Mouse (Mus musculus): ENCODE data around the gene Uimc1. TPM values are rescaled to one million over a fixed set of nuclear protein-coding genes. Genes with fewer than 3 reads are reported as not detected.

The Uimc1 gene
- polyA plus RNA-seq, 1 experiment from 2014 or later: 29.1 TPM

DNA sequence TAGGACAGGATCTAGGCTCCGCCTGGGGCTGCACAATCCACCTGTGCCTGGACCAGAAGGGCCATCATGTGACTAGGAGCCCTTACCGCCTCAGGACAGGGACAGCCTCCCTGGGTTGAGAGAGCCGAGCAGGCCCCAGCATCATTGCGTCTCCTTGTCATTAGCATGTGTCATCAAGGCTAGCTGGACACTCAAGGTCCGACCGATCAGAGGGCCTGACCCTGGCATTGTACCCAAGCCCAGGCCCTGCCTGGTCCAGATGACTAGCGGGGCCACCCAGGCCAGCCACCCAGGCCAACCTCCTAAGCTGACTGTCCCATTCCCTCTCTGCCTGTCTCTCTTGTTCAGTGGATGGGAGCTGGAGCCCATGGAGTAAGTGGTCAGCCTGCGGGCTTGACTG is 102.5 kb downstream of the Uimc1 start:
- Histone ChIP-seq H3K9ac (ENCODE audit: low read depth, low read length) (no peak overlapping the region), H3K27ac (ENCODE audit: low read depth, low read length) (no peak overlapping the region), H3K4me2 (no peak overlapping the region), H3K9me3 (ENCODE audit: control insufficient read depth, low read length) (no peaks in the 10 kb centered on the region), H3K36me3 (ENCODE audit: control insufficient read depth, insufficient read depth, low read length) (no peaks in the 10 kb centered on the region), H3K4me1 (replicated peaks; ENCODE audit: control insufficient read depth, insufficient read depth, low read length) (peaks cover 3% of the 10 kb centered on the region; the same call in 1 of the 2 replicates), H3K4me3 (ENCODE audit: low read depth, low read length) (no peak overlapping the region), H3K27me3 (replicated peaks; ENCODE audit: control insufficient read depth, insufficient read depth, low read length) (0 out of 2 replicates have a peak, but pooled peaks cover 1% of the 10 kb centered on the region)
- WGBS: 87% methylated on average over 8 of the region's 8 CpGs
- DNase-seq (ENCODE audit: low spot score) (no peak), ATAC-seq (replicated peaks; ENCODE audit: low FRiP score) (no peak)

DNA sequence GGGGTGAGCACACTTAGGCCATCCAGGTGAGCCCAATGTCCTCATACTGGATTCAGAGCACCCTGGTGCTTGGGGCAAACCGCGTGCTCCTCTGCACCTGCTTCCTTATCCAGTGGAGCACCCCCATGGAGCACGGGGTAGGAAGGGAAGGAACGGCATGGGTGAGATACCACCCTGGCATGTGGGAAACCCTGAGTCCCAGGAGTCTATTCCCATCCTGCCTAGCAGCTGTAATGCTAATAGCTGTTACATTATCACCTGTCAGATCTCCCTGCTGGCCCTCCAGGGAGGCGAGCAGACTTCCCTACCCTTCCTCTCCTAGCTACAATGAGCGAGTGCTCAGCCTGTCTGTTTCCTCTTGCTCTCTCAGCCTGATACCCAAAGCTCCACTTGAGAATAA is 104.9 kb downstream of the Uimc1 start:
- ATAC-seq (replicated peaks; ENCODE audit: low FRiP score): no peak

DNA sequence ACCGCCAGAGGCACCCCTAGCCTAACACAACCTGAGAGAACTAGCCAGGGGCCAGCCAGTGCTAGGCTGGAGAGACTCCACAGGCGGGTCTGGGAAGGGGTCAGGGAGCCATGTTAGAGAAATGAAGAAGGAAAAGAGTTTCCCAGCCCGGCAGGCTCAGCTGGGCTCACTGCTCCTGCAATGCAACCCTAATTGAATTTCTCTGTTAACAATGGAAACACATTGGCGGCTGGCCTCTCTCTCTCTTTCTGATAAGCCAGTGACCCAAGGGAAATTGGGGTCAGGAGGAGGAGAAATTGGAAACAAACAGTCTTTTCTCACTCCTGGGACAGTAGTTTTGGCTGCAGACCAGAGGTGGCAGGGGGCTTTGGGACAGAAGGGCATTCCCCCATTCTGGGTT is 105.5 kb downstream of the Uimc1 start:
- Histone ChIP-seq H3K27ac (ENCODE audit: low read depth, low read length) (no peak overlapping the region; the same call in 1 of the 2 replicates), H3K27me3 (replicated peaks; ENCODE audit: control insufficient read depth, insufficient read depth, low read length) (no peaks in the 10 kb centered on the region), H3K36me3 (ENCODE audit: control insufficient read depth, insufficient read depth, low read length) (no peaks in the 10 kb centered on the region), H3K9ac (ENCODE audit: low read depth, low read length) (no peak overlapping the region), H3K4me2 (no peak overlapping the region), H3K4me3 (ENCODE audit: low read depth, low read length) (no peak overlapping the region), H3K9me3 (ENCODE audit: control insufficient read depth, low read length) (no peaks in the 10 kb centered on the region), H3K4me1 (replicated peaks; ENCODE audit: control insufficient read depth, insufficient read depth, low read length) (peaks cover 3% of the 10 kb centered on the region; the same call in 1 of the 2 replicates)
- ATAC-seq (replicated peaks; ENCODE audit: low FRiP score) (no peak), DNase-seq (ENCODE audit: low spot score) (no peak)
- WGBS: 18% methylated on average over 4 of the region's 4 CpGs

More for the DNA sequence above, 104.9 kb downstream of the Uimc1 start:
- 42% methylated on average over 6 of the region's 6 CpGs for WGBS
- no peaks in the 10 kb centered on the region for H3K27me3 ChIP-seq (replicated peaks; ENCODE audit: control insufficient read depth, insufficient read depth, low read length)
- H3K27ac ChIP-seq (ENCODE audit: low read depth, low read length): no peak overlapping the region
- peaks cover 3% of the 10 kb centered on the region; the same call in 1 of the 2 replicates for H3K4me1 ChIP-seq (replicated peaks; ENCODE audit: control insufficient read depth, insufficient read depth, low read length)
- H3K9ac ChIP-seq (ENCODE audit: low read depth, low read length): no peak overlapping the region
- H3K9me3 ChIP-seq (ENCODE audit: control insufficient read depth, low read length): no peaks in the 10 kb centered on the region
- no peak overlapping the region for H3K4me3 ChIP-seq (ENCODE audit: low read depth, low read length)
- H3K4me2 ChIP-seq: no peak overlapping the region
- H3K36me3 ChIP-seq (ENCODE audit: control insufficient read depth, insufficient read depth, low read length): no peaks in the 10 kb centered on the region
- no peak for DNase-seq (ENCODE audit: low spot score)

DNA sequence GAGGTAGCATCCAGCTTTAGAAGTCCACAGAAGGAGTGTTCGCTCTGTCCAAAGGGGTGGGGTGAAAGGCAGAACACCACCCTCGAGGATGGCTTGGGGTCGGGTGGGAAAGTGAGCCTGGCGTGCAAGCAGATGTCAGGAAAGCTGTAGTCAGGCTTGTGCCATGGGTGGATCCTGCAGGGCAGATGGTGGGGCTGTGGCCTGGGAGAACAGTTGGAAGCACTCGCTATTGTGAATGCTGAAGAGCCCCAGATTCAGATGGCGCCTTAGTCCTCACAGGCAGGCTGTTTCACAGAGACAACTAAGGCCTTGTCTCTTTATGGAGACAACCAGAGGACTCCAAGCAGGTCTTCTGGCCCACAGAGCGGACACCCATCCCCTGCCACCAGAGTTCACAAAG is 107.9 kb downstream of the Uimc1 start:
- Histone ChIP-seq H3K9ac (ENCODE audit: low read depth, low read length) (no peak overlapping the region), H3K27me3 (replicated peaks; ENCODE audit: control insufficient read depth, insufficient read depth, low read length) (no peaks in the 10 kb centered on the region), H3K9me3 (ENCODE audit: control insufficient read depth, low read length) (no peaks in the 10 kb centered on the region), H3K36me3 (ENCODE audit: control insufficient read depth, insufficient read depth, low read length) (no peaks in the 10 kb centered on the region), H3K4me3 (ENCODE audit: low read depth, low read length) (no peak overlapping the region), H3K4me1 (replicated peaks; ENCODE audit: control insufficient read depth, insufficient read depth, low read length) (peaks cover 7% of the 10 kb centered on the region; the same call in 1 of the 2 replicates), H3K27ac (ENCODE audit: low read depth, low read length) (no peak overlapping the region), H3K4me2 (no peak overlapping the region)
- WGBS: 81% methylated on average over 7 of the region's 7 CpGs
- ATAC-seq (replicated peaks; ENCODE audit: low FRiP score) (no peak), DNase-seq (ENCODE audit: low spot score) (no peak)

DNA sequence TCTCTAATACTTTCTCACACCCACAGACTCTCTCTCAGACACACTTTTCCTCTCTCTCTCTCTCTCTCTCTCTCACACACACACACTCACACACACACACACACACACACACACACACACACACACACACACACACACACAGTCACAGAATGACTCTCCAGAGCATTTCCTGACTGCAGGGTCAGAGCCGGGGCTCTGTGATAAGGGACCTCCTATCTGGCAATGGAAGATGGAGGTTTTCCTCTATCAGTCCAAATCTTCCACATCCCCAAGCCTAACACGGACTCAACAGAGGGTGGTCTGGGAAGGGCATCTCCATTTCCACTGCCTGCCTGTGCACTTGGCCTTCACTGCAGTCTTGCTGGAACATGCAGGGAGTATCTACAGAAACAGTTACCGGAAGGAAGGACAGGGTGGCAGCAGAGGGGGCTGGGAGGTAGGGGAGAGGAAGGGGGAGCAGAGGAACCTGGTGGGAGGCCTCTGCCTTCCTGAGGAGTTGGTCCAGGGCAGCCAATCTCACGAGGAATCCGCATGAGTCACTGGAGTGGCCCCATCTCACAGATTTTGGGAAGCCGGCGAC is 111.8 kb downstream of the Uimc1 start:
- Histone ChIP-seq H3K4me1 (replicated peaks; ENCODE audit: control insufficient read depth, insufficient read depth, low read length) (0 out of 2 replicates have a peak, but pooled peaks cover 4% of the 10 kb centered on the region), H3K9ac (ENCODE audit: low read depth, low read length) (no peak overlapping the region), H3K9me3 (ENCODE audit: control insufficient read depth, low read length) (no peaks in the 10 kb centered on the region), H3K36me3 (ENCODE audit: control insufficient read depth, insufficient read depth, low read length) (no peaks in the 10 kb centered on the region), H3K27ac (ENCODE audit: low read depth, low read length) (no peak overlapping the region), H3K4me3 (ENCODE audit: low read depth, low read length) (no peak overlapping the region), H3K4me2 (no peak overlapping the region), H3K27me3 (replicated peaks; ENCODE audit: control insufficient read depth, insufficient read depth, low read length) (no peaks in the 10 kb centered on the region)
- ATAC-seq (replicated peaks; ENCODE audit: low FRiP score): no peak
- WGBS: 22% methylated on average over 7 of the region's 7 CpGs
- DNase-seq (ENCODE audit: low spot score): no peak

DNA sequence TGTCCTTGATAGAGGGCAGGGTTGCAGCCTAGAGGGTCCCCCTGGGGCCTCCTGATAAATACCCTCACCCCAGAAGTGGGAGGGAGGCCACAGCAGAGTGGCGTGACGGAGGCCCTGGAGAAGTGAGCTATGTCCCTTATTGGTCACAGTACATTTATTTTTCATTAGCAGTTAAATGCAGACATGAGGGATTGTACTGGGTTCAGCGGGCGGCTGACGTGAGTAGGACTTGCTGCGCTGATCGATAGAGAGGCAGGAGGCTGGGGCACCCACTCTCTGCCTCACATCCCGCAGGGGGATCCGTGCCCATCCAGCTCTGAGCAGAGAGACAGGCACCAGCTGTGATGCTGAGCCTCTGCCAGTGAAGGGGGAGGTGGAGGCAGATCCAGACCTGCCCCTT is 112.7 kb downstream of the Uimc1 start:
- Histone ChIP-seq H3K9me3 (ENCODE audit: control insufficient read depth, low read length) (no peaks in the 10 kb centered on the region), H3K27ac (ENCODE audit: low read depth, low read length) (no peak overlapping the region), H3K27me3 (replicated peaks; ENCODE audit: control insufficient read depth, insufficient read depth, low read length) (no peaks in the 10 kb centered on the region), H3K9ac (ENCODE audit: low read depth, low read length) (no peak overlapping the region), H3K36me3 (ENCODE audit: control insufficient read depth, insufficient read depth, low read length) (no peaks in the 10 kb centered on the region), H3K4me3 (ENCODE audit: low read depth, low read length) (no peak overlapping the region), H3K4me1 (replicated peaks; ENCODE audit: control insufficient read depth, insufficient read depth, low read length) (0 out of 2 replicates have a peak, but pooled peaks cover 4% of the 10 kb centered on the region), H3K4me2 (no peak overlapping the region)
- no peak for DNase-seq (ENCODE audit: low spot score)
- ATAC-seq (replicated peaks; ENCODE audit: low FRiP score): no peak
- 83% methylated on average over 9 of the region's 9 CpGs for WGBS

DNA sequence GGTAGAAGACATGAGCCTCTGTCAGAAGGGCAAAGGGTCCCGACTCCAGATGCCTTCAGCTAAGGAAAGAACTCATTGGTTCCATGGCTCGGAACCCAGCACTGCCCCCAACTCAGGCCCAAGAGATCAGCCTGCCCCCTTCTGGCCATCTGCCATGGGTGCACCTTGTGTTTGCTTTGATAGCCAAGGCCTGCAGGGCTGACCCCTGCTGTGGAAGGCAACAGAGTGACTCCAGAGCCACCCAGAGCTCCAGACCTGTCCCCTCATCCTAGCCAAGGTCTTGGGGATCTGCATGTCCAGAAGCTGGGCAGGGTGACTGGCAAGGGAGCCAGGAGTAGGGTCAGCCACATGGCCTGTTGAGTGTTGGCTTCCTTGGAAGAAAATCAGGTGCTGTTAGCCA is 116.5 kb downstream of the Uimc1 start:
- Histone ChIP-seq H3K36me3 (ENCODE audit: control insufficient read depth, insufficient read depth, low read length) (no peaks in the 10 kb centered on the region), H3K4me1 (replicated peaks; ENCODE audit: control insufficient read depth, insufficient read depth, low read length) (0 out of 2 replicates have a peak, but pooled peaks cover 4% of the 10 kb centered on the region), H3K27me3 (replicated peaks; ENCODE audit: control insufficient read depth, insufficient read depth, low read length) (peaks cover 4% of the 10 kb centered on the region; the same call in 1 of the 2 replicates), H3K4me3 (ENCODE audit: low read depth, low read length) (no peak overlapping the region), H3K27ac (ENCODE audit: low read depth, low read length) (no peak overlapping the region), H3K9me3 (ENCODE audit: control insufficient read depth, low read length) (no peaks in the 10 kb centered on the region), H3K9ac (ENCODE audit: low read depth, low read length) (no peak overlapping the region), H3K4me2 (no peak overlapping the region)
- DNase-seq (ENCODE audit: low spot score) (no peak), ATAC-seq (replicated peaks; ENCODE audit: low FRiP score) (no peak)
- WGBS: 49% methylated on average over 2 of the region's 2 CpGs

DNA sequence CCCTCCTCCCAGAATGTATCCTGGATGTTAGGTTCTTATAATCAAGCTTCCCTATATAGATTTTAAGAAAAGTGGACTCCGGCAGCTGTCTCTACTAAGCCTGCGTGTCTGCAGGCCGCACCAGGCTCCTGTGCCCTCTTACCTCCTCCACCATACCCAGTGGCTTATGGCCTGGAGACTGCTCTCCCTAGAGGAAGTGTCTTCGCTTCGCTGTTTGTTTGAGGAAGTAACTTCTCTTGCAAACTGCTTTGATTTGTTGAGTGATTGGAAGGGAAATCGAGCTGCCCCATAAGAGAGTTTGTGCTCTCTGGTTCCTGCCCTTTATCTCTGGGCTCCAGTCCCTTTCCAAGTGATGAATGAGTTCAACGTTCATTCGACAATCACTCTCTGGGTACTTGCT is 117.1 kb downstream of the Uimc1 start:
- no peak overlapping the region for H3K4me2 ChIP-seq
- H3K4me3 ChIP-seq (ENCODE audit: low read depth, low read length): no peak overlapping the region
- peaks cover 4% of the 10 kb centered on the region; the same call in 1 of the 2 replicates for H3K27me3 ChIP-seq (replicated peaks; ENCODE audit: control insufficient read depth, insufficient read depth, low read length)
- H3K9ac ChIP-seq (ENCODE audit: low read depth, low read length): no peak overlapping the region
- no peaks in the 10 kb centered on the region for H3K36me3 ChIP-seq (ENCODE audit: control insufficient read depth, insufficient read depth, low read length)
- DNase-seq (ENCODE audit: low spot score): no peak
- WGBS: 47% methylated on average over 8 of the region's 8 CpGs
- H3K9me3 ChIP-seq (ENCODE audit: control insufficient read depth, low read length): no peaks in the 10 kb centered on the region
- H3K27ac ChIP-seq (ENCODE audit: low read depth, low read length): no peak overlapping the region
- ATAC-seq (replicated peaks; ENCODE audit: low FRiP score): no peak
- 0 out of 2 replicates have a peak, but pooled peaks cover 4% of the 10 kb centered on the region for H3K4me1 ChIP-seq (replicated peaks; ENCODE audit: control insufficient read depth, insufficient read depth, low read length)

DNA sequence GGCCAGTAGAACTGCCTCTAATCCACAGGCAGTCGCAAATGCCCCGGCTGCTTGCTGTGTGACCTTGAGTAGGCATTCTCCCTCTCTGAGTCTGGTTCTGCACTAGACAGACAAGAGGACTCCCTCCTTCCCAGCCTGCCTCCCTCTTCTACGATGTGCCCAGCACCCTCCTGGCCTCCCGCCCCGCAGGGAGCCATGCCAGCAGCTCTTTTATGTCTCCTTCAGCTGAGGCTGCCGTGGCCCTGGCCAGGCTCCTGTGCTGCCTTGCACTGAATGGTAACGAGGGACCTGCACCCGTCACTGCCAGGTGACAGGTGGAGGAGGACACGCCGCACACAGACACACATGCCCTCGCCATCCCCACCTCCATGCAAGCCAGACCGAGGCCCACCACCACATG is 119.1 kb downstream of the Uimc1 start:
- Histone ChIP-seq H3K27me3 (replicated peaks; ENCODE audit: control insufficient read depth, insufficient read depth, low read length) (peaks cover 4% of the 10 kb centered on the region; the same call in 1 of the 2 replicates), H3K4me1 (replicated peaks; ENCODE audit: control insufficient read depth, insufficient read depth, low read length) (no peaks in the 10 kb centered on the region), H3K4me3 (ENCODE audit: low read depth, low read length) (no peak overlapping the region), H3K4me2 (no peak overlapping the region), H3K9ac (ENCODE audit: low read depth, low read length) (no peak overlapping the region), H3K9me3 (ENCODE audit: control insufficient read depth, low read length) (no peaks in the 10 kb centered on the region), H3K36me3 (ENCODE audit: control insufficient read depth, insufficient read depth, low read length) (no peaks in the 10 kb centered on the region), H3K27ac (ENCODE audit: low read depth, low read length) (no peak overlapping the region)
- no peak for DNase-seq (ENCODE audit: low spot score)
- WGBS: 74% methylated on average over 12 of the region's 12 CpGs
- no peak for ATAC-seq (replicated peaks; ENCODE audit: low FRiP score)
